Mouse (Mus musculus) brain, embryonic 18.5 days (tissue): Measurements from ENCODE around the gene Pxylp1.
"Not testable (repeated sequence)": the region's sequence is repeated elsewhere in the genome, so short reads cannot be mapped to it uniquely, and the experiment has no call there.

Experiments used
- DNase-seq: peaks from one replicate; pipeline ENCODE4 v3.0.0-alpha.2; 2012; ENCODE audit warnings: low read depth, low spot score

Pxylp1 gene

GRCm38 (mm10) chr9:96892546-96892945 is at the start of gene Pxylp1:
Gene Pxylp1 (minus strand): TSS chr9:96892669.
- no peak for DNase-seq

- no peak for DNase-seq
These were observed 46.4 kb upstream of the Pxylp1 start for GRCm38 (mm10) chr9:96938887-96939286.

DNA sequence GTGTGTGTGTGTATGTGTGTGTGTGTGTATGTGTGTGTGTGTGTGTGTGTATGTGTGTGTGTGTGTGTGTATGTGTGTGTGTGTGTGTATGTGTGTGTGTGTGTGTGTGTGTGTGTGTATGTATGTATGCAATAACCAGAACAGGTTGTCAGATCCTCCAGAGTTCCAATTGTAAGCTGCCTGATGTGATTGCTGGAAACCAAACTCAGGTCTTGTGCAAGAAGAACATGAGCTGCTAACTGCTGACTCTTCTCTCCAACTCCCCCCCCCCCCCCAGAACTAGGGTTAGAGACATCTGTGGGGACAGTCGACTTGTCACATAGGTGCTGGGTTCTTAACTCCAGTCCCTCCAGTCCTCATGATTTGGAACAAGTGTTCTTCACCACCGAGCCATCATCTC is 44.0 kb upstream of the Pxylp1 start:
- DNase-seq = not testable (repeated sequence)

- DNase-seq = no peak
These were observed 43.3 kb upstream of the Pxylp1 start for GRCm38 (mm10) chr9:96935556-96936300.

- no peak for DNase-seq
These were observed 42.3 kb upstream of the Pxylp1 start for GRCm38 (mm10) chr9:96934816-96935215.

GRCm38 (mm10) chr9:96932751-96933150 is 40.3 kb upstream of the Pxylp1 start:
- DNase-seq = no peak

- no peak for DNase-seq
These were observed 31.3 kb upstream of the Pxylp1 start for GRCm38 (mm10) chr9:96923577-96924316.

DNA sequence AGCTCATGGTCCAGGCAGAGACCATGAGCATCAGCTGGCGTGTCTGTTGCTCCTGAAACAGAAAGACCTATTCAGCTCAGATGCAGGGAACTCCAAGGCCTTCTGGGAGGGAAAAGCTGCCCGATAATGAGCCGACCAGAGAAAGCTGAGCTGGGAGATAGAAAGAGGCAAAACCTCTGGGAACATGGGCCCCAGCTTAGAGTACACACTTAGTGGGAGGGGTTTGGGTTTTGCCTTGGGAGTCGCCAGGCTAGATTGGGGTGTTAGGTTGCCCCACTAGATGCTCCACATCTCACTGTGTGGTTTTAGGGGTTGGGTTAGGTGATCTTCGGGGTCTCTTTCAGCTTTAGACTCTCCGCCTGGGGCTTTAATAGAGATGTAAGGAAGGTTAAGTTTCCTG is 30.6 kb upstream of the Pxylp1 start:
- no peak for DNase-seq

- DNase-seq = peak; percentile 84
These were observed 24.4 kb upstream of the Pxylp1 start for GRCm38 (mm10) chr9:96916620-96917538.

DNA sequence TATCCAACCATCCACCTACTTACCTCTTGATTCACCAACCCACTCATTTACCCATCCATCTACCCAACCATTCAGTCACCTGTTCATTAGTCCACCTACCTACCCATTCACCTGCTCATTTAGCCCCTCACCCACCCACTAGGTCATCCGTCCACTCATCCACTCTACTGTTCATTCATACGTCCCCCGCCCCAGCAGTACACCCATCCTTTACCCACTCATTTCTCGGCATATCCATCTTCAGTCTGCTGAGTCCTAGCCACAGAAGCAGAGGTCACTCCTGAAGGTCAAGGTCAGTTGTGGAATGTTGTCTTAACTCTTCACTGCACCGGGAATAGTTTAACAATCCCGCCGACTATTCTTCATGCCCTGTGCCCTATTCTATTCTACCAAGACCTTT is 23.6 kb upstream of the Pxylp1 start:
- no peak for DNase-seq

DNA sequence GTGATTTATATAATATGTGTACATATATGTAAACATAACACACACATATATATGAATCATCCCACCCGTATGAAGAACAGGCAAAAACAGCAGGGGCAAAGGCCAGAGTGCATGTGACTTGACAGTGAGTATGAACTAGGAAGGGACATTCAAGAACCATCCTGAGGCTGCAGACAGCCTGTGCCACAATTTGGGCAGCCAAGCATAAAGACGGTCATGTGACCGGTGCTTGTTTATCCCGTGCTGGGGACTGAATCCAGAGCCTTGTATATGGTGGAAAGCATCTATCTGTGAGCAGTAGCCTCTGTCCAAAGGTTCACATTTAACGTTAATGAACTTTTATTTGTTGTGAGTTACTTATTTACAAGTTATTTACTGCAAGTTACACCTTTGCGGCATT is 22.4 kb upstream of the Pxylp1 start:
- DNase-seq = no peak

- no peak for DNase-seq
These were observed 21.5 kb upstream of the Pxylp1 start for GRCm38 (mm10) chr9:96914005-96914404.

DNA sequence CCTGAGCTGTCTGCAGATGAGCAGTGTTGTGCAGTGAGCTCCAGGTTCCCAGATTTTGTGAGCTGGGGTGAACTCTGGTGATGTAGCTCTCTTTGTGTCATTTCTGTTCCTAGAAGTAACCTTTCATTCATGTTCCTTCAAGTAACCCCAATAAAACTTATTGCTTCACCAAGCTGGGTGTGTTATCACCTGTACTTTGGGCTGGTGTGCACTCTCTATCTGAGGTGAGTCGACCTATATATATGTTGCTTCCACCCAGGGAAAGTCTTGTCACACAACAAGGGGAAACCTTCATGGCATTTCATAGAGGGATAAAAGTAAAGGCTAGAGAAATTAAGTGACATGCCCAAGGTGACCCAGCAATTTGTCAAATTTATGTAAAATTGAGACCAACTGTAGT is 17.0 kb upstream of the Pxylp1 start:
- no peak for DNase-seq

- no peak for DNase-seq
These were observed 16.3 kb upstream of the Pxylp1 start for GRCm38 (mm10) chr9:96908737-96909136.

GRCm38 (mm10) chr9:96904360-96905355 is 12.2 kb upstream of the Pxylp1 start:
- DNase-seq = no peak

DNA sequence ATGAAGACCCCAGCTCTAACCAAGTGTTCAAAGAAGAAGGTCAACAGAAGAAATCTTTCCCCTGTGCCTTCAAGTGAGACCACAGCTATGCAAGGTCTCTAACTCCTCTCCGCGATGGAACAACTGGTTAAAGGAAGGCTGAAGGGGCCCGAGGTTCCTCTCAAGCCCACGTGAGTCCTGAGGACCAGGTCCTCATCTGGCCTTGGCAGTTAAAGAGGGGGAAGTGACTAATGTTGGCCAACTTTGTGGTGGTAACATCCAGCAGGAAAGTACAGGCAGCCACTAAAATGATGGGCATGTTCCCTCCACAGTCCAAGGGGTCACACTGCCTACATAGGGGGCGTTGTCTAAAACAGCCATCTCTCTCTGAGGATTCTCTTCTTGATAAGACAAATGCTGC is 7.2 kb upstream of the Pxylp1 start:
- no peak for DNase-seq

GRCm38 (mm10) chr9:96899004-96899403 is 6.5 kb upstream of the Pxylp1 start:
- no peak for DNase-seq

DNA sequence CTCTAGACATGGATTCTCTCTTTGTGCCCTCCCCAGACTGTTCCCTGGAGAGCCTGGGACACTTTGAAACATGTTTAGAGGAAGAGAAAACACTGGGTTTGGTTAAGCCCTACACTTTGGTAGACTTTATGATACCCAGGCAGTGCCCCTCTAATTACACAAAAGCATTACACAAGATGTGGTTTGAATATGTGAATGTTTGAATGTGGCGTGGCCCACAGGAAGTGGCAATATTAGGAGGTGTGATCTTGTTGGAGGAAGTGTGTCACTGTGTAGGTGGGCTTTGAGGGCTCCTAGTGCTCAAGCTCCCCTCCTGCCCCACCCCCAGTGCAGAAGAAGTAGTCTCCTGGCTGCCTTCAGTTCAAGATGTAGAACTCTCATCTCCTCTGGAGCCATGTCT is 4.2 kb upstream of the Pxylp1 start:
- no peak for DNase-seq

- no peak for DNase-seq
These were observed 1.1 kb upstream of the Pxylp1 start for GRCm38 (mm10) chr9:96893582-96893981.

DNA sequence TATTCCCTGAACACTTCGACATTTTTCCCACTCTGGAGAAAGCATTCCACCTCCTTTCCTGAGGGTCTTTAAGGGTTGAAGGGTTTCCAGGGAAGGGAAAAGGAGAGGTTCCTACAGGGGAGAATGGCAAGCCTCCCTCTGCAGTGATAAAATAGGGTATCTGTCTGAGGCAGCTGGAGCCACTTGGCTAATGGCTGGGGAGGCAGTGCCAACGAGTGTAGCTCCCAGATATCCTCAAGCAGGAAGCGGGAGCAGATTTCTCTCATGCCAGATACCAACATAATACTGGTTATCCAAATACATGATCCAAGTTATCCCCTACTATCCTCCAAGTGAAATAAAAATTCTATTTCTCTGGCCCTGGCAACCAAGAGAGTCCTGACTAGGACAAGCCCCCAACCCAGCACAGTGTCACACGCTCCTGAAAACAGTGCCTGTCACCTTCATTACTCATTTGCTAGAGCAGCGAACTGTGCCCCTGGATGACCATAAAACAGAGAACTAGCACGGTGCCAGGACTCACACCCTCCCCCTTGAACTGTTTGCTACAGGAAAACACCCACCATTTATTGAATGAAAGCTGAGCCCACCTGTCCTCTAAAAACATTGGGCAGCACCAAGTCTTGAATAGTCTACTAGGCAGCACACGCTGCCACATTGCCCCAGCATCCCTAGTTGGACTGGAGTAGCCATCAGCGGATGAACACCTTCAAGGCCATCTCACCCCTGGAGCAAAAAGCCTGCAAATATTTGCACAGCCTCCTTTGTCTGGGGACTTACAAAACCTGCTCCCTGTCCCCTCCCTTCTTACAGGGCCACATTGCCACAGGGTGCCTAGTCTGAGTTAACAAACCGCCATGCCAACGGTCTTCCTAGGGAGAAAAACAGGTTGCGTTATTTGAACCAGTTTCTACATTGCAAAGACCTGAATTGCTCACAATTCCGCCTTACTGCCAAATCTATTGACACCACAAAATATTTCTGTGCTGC is 833 bp downstream of the Pxylp1 start:
- DNase-seq = no peak
